Mouse (Mus musculus): ENCODE measurements at regions not wholly inside any gene's neighbourhood (a gene's known extent, or its start where the extent isn't known, plus 50 kb on each side); places are given as distances from the start of the nearest gene placed in this dataset.

- no peak for TF ChIP-seq CTCF (IDR thresholded peaks at IDR 0.05; ENCODE audit: insufficient read depth, low read depth, low read length)
- no peak for TF ChIP-seq POLR2A (IDR thresholded peaks at IDR 0.05; ENCODE audit: insufficient read depth, low read depth, low read length)
Measured at GRCm38 (mm10) chr14:74249263-74249878, 391.3 kb upstream of the Htr2a start.
